Mouse (Mus musculus) olfactory bulb, adult 2 months (tissue): Measurements from ENCODE around the gene Ak5. TPM values are rescaled to one million over a fixed set of nuclear protein-coding genes. Genes with fewer than 3 reads are reported as not detected.

Source experiments
- H3K27ac ChIP-seq: fragments of 200-500 bp; 2 replicates; pipeline ENCODE4 v1.5.1; 2012; ENCODE audit warnings: low read depth, low read length; ENCODE audit not compliant: insufficient read depth
- H3K4me1 ChIP-seq: fragments of 200-500 bp; 2 replicates; pipeline ENCODE4 v1.6.1; 2012; ENCODE audit warnings: low read length; ENCODE audit not compliant: control insufficient read depth, insufficient read depth
- H3K4me3 ChIP-seq: fragments of 200-500 bp; 2 replicates; pipeline ENCODE4 v1.5.1; 2012; ENCODE audit warnings: mild to moderate bottlenecking, low read depth, low read length, moderate library complexity; ENCODE audit not compliant: insufficient read depth
- CTCF ChIP-seq: fragments of 200-500 bp; IDR thresholded peaks from 2 replicates; pipeline ENCODE4 v1.5.1; 2012; ENCODE audit warnings: low read depth, mild to moderate bottlenecking, low read length, moderate library complexity; ENCODE audit not compliant: insufficient read depth
- POLR2A ChIP-seq: fragments of 200-500 bp; IDR thresholded peaks from 2 replicates; pipeline ENCODE4 v1.6.1; 2012; ENCODE audit warnings: mild to moderate bottlenecking, low read depth, low read length, moderate library complexity; ENCODE audit not compliant: insufficient read depth
- WGBS: fragments of 180-500 bp; shearing (Covaris S2); methylation state at CpG from one replicate; pipeline ENCODE4 v1.1.7; 2018; 5-methylcytosine and 5-hydroxymethylcytosine counted together
- polyA plus RNA-seq: library from polyadenylated mRNA; stranded (reverse); fragments of >200 nt; gene quantifications from 2 replicates; pipeline ENCODE4 v1.2.4, GENCODE M21; 2012; ENCODE audit warnings: low replicate concordance; ENCODE audit not compliant: missing spikeins, insufficient read depth, insufficient read length

Ak5 gene
- polyA plus RNA-seq, 1 experiment = not detected

DNA sequence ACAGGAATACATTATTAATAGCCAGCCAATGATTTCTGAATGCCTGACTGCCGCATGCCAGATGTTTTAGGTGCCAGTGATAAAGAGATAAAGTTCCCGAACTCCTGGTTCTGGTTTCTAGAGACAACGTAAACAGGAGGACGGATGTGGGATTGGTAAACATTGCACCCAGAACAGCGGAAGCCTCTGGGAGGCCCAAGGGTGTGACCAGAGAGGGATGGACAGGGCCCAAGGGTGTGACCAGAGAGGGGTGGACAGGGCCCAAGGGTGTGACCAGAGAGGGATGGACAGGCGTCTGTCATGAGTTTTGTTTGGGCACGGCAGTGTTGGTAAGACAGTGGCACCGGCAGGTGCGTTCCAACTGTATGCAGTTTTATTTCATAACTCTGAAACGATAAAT lies 148.6 kb downstream of the Ak5 start:
- peaks cover 13% of the 10 kb centered on the region for H3K4me1 ChIP-seq
- TF ChIP-seq POLR2A = no peak
- TF ChIP-seq CTCF = no peak
- no peak overlapping the region for H3K4me3 ChIP-seq
- WGBS = 92% methylated on average over 10 of the region's 10 CpGs
- H3K27ac ChIP-seq = no peak overlapping the region

DNA sequence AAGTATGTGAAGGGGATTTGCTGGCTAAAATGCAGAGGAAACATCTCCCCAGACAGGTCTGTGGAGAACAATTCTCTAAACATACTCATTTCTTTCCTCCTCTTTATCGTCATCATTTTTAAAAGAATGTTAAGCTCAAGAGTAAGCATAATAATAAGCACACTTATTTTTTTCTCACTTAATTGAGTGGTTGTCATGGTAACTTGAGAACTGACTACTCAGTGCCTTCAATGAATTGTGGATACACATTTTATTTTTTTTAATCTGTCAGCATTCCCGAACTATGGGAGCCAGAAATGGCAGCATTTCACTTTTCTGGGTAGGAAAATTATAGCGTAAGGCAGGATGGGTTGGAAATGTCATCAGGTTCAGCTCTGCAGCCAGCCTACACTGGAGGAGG lies 151.6 kb downstream of the Ak5 start:
- WGBS = 29% methylated on average over 3 of the region's 3 CpGs
- Histone ChIP-seq H3K27ac (no peak overlapping the region), H3K4me3 (no peak overlapping the region), H3K4me1 (peaks cover 16% of the 10 kb centered on the region)
- no peak for TF ChIP-seq POLR2A
- no peak for TF ChIP-seq CTCF

DNA sequence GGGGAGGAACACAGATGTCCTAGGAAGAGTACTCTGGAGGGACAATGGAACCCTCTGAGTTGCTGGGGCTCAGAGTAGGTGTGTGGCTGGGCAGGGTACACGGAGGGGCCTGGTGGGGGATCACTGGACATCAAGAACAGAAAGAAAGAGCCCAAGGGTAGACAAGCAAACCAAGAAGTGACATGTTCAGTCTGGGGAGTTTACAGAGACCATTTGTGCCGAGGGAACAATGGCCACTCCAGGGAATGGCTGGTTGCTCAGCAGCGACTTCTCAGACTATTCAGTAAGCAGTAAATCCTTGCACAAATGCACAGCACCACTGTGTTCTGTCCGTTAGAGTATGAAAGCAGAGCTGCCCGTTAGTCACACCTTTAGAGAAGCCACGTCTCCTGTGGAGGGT lies 152.2 kb downstream of the Ak5 start:
- no peak overlapping the region for H3K4me3 ChIP-seq
- WGBS = 52% methylated on average over 6 of the region's 6 CpGs
- no peak overlapping the region for H3K27ac ChIP-seq
- H3K4me1 ChIP-seq = peaks cover 16% of the 10 kb centered on the region
- TF ChIP-seq POLR2A (no peak), CTCF (no peak)

DNA sequence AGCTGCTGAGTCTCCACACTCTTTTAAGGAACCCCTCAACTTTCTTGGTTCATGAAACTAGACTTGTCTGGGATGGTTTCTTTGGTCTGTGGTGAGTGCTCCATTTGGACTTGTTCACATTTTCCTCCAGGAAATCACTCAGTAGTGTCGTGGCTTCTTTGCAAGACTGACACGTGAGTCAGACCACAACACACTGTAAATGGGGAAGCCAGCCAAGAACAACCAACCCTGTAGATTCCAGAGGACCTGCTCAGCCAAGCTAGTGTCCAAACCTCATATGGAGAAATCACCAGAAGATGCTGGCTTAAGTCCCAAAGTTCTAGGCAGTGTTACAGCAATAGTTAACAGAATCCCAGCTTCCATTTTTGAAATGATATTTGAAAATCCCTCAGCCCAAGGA lies 155.6 kb downstream of the Ak5 start:
- H3K4me3 ChIP-seq = no peak overlapping the region
- peaks cover 24% of the 10 kb centered on the region for H3K4me1 ChIP-seq
- TF ChIP-seq POLR2A (no peak), CTCF (no peak)
- H3K27ac ChIP-seq = no peak overlapping the region
- 81% methylated on average over 2 of the region's 2 CpGs for WGBS

DNA sequence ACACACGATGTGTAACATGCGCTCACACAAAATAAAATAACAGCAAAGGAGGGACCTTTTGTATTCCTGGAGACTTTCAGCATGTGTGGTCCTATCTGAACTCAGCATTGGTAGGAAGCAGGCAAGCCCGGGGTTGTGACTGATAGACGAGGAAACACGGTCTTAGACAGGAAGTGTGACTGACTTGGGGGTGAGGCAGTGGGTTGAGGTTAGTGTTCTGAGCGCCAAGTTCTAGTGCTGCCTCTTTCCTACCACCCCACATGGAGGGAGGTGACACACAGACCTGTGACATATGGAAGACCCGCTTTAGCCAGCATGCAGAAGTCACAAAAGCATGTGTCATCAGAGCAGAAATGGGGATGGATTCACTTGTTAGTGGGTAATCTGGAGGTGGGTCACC lies 158.9 kb downstream of the Ak5 start:
- no peak overlapping the region for H3K27ac ChIP-seq
- WGBS = 91% methylated on average over 7 of the region's 7 CpGs
- no peak for TF ChIP-seq POLR2A
- no peak for TF ChIP-seq CTCF
- peaks cover 12% of the 10 kb centered on the region for H3K4me1 ChIP-seq
- H3K4me3 ChIP-seq = no peak overlapping the region

DNA sequence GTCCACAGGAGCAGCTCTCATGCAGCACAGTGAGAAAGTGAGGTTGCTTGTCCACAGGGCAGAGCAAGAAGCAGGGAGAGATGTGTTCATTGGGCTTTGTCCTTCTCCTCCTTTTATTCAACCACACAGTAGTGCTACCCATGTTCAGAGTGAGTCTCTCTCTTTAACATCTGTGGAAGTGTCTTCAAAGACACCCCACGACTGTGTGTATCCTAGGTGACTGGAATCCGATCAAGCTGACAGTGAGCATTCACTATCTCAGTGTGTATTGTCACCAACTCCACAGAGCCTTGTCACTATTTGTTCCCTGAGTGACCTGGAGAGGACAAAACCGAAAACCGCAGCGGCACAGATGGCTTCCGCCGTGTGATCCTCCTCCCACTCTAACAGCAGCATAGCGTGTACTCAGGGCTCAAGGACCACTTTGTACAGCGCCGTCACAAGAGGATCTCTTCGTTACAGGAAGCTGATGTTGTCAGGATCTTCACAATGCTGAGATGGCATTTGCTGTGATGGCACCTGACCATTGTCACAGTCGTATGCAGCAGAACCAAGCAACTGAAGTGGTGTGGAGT lies 159.7 kb downstream of the Ak5 start:
- no peak for TF ChIP-seq CTCF
- no peak overlapping the region for H3K27ac ChIP-seq
- WGBS = 81% methylated on average over 12 of the region's 12 CpGs
- no peak overlapping the region for H3K4me3 ChIP-seq
- H3K4me1 ChIP-seq = peaks cover 12% of the 10 kb centered on the region

DNA sequence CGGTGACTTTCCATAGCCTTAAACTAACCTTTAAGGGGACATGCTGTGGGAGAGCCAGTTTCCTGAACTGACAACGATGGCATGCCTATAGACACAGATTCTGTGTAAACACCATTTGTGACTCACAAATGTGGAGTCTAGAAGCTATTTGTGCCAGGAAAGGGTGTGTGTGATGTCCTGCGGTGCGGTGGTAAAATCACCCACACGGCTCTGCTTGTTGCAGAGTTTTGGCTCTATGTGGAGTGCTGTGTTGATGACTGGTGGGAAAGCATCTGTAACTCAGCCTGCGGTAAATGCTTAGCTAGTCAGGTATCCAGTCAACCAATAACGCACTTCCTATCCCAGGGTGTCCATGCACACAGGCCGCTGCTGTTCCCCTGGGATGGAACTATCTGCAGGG lies 160.3 kb downstream of the Ak5 start:
- peaks cover 8% of the 10 kb centered on the region for H3K4me1 ChIP-seq
- TF ChIP-seq CTCF (no peak), POLR2A (no peak)
- WGBS = 47% methylated on average over 8 of the region's 8 CpGs
- H3K4me3 ChIP-seq = no peak overlapping the region
- H3K27ac ChIP-seq = no peak overlapping the region

DNA sequence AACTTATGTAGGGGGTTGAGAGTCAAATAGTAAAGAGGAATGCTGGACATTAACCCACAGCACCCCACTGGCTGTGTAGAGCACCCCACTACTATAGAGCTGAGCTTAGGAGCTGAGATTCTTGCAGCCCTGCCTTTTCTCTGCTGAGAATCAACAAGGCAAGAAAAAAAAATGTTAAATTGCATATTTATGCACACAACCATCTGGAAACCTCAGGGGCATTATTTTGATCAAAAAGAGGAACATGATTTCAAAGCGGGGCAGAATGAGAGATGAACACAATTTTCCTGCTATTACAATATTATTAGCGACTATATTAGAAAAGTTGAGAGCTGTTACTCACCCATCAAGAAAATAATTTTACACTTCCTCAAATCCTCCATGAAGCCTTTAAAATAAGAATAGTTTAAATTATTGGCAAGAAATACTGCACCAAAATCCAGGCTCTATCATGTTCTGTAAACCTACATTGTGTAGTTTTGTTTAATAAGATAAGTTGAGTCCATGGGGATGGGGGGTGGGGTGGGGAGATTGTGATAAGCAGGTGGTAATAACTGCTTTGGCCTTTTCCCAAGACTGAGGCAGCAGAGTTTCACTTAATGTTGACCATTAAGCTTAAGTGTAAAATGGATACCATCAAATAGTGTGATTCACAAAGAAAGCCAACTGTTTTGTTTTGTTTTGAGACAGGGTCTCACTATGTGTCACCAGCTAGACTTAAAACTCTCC lies 169.0 kb downstream of the Ak5 start:
- Histone ChIP-seq H3K4me3 (no peak overlapping the region), H3K4me1 (peaks cover 6% of the 10 kb centered on the region), H3K27ac (no peak overlapping the region)
- 82% methylated on average over 2 of the region's 2 CpGs for WGBS
- TF ChIP-seq CTCF (no peak), POLR2A (no peak)

DNA sequence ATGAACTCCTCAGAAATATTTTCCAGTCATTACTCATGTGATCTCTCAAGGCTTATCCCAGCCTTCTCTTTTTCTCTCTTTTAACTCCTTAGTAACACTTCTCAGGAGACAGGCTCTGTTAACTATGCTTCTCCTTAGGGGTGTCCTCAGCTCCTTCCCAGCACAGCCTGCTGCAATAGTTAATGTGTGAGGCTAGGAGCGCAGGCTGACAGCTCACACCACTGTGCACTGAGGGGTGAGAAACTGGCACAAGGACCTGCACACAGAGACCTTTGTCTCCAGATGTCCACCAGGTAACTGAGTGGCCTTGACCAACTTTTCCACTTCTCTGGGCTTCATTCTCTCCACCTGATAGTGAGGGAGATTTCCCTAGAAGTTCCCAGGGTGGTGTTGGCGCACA lies 170.3 kb downstream of the Ak5 start:
- 90% methylated on average over 2 of the region's 2 CpGs for WGBS
- no peak overlapping the region for H3K4me3 ChIP-seq
- no peak for TF ChIP-seq CTCF
- no peak for TF ChIP-seq POLR2A

More for the DNA sequence above, 170.3 kb downstream of the Ak5 start:
- H3K27ac ChIP-seq = no peak overlapping the region
- H3K4me1 ChIP-seq = peaks cover 6% of the 10 kb centered on the region
